ENCODE assay signal across 24 mouse cellular contexts in the genomic region with DNA sequence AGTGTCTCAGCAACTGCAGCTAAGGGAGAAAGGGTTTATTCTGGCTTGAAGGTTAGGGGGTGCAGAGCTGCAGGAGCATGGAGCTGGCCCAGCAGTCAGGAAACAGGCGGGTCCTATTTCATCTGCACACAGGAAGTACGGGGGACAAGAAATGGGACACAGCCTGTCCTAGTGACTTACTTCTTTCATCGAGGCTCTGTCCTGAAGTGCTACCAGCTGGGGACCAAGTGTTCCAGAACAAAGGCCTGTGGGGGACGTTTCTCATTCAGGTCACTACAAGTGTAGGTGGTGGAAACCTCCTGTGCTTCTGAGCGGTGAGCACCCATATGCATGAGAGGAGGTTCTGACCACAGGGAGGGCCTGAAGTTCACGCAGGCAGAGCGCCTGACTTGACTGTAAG. TPM values are rescaled to one million over a fixed set of nuclear protein-coding genes. Genes with fewer than 3 reads are reported as not detected.
A peak's percentile ranks its signal among the peaks of the same experiment; 100 is the strongest.
DNase-seq lines count a peak whose midpoint lies in the region; ATAC-seq lines count a peak whose summit lies in the region.
"Had no signal": no experiment of that assay in that cellular context is flagged by ENCODE, and none has a peak within 500 bp of the region (broad histone marks: within the 10 kb centered on the region; RNA-seq: fewer than 3 reads in every experiment).

No protein-coding gene starts in this region.

- no peak for ATAC-seq in CD4-positive, CD25-positive, alpha-beta regulatory T cell, adult 4 months
- ATAC-seq in megakaryocyte, adult 5-6 weeks (ENCODE audit: poor library complexity, severe bottlenecking) = no peak
- ATAC-seq: forebrain, embryonic 13.5 days; hindbrain, embryonic 16.5 days had no signal

- H3K4me3 ChIP-seq in megakaryocyte, embryonic 14.5 days (replicated peaks) = peak overlapping the region; percentile 57
- H3K4me3 ChIP-seq: embryonic facial prominence, embryonic 13.5 days; erythroblast, embryonic 14.5 days; forebrain, embryonic 13.5 days; hindbrain, embryonic 10.5 days; left cerebral cortex, adult 2 months; midbrain, embryonic 12.5 days; neural tube, embryonic 12.5 days; stomach, embryonic 15.5 days had no signal

- no peaks in the 10 kb centered on the region for H3K27me3 ChIP-seq in megakaryocyte, embryonic 14.5 days (replicated peaks)
- H3K27me3 ChIP-seq: embryonic facial prominence, embryonic 13.5 days; forebrain, embryonic 13.5 days; midbrain, embryonic 12.5 days; neural tube, embryonic 12.5 days; stomach, embryonic 15.5 days had no signal

- peaks cover 3% of the 10 kb centered on the region; the same call in 1 of the 2 replicates for H3K9me3 ChIP-seq in megakaryocyte, embryonic 14.5 days
- H3K9me3 ChIP-seq: embryonic facial prominence, embryonic 13.5 days; forebrain, embryonic 13.5 days; G1E; hindbrain, embryonic 10.5 days; midbrain, embryonic 12.5 days; neural tube, embryonic 12.5 days; stomach, embryonic 15.5 days had no signal

- peaks cover 91% of the 10 kb centered on the region for H3K36me3 ChIP-seq in megakaryocyte, embryonic 14.5 days (replicated peaks; ENCODE audit: low read length)

- peak; percentile 33 for DNase-seq in CD4-positive, CD25-positive, alpha-beta regulatory T cell, adult 2 months (ENCODE audit: low read depth, low spot score)
- DNase-seq in naive thymus-derived CD4-positive, alpha-beta T cell, adult 2 months (ENCODE audit: low read depth) = peak; percentile 48
- peak; percentile 51 for DNase-seq in thymus, postnatal 4 days
- DNase-seq in kidney, postnatal 25 days = no peak
- no peak for DNase-seq in ovary, postnatal 10 days (ENCODE audit: low spot score)
- DNase-seq: adrenal gland, postnatal 10 days; cerebellum, postnatal 25 days; kidney, adult 11 months; layer of hippocampus, adult 9-11 months; lung, postnatal 10 days; retina, postnatal 1 day had no signal

- H3K4me1 ChIP-seq in megakaryocyte, embryonic 14.5 days = peaks cover 98% of the 10 kb centered on the region
- H3K4me1 ChIP-seq: forebrain, embryonic 13.5 days; midbrain, embryonic 12.5 days; neural tube, embryonic 12.5 days; stomach, embryonic 15.5 days had no signal

RNA-seq across cellular contexts. Expression of gene Tmem123, which starts 14.9 kb away (rescaled TPM):
- 100 to 1,000 TPM in 1 of 2 experiments, 10 to 100 TPM in 1; 84.8 to 104 TPM for polyA plus RNA-seq in CD4-positive, CD25-positive, alpha-beta regulatory T cell, adult 4 months (2017; shearing (Covaris generic))
- 75.8 and 82.1 TPM in 2 replicates for polyA plus RNA-seq in megakaryocyte, embryonic 14.5 days (2012; ENCODE audit: insufficient read depth, low replicate concordance)
- 113 and 117 TPM in 2 replicates for total RNA-seq in megakaryocyte, adult 5-6 weeks (2015)
- total RNA-seq in megakaryocyte, adult 5-6 weeks (2017) = 114 and 121 TPM in 2 replicates

RNA-seq across cellular contexts. Expression of gene Birc2, which starts 58.1 kb away (rescaled TPM):
- polyA plus RNA-seq in CD4-positive, CD25-positive, alpha-beta regulatory T cell, adult 4 months (2017; shearing (Covaris generic)) = 100 to 1,000 TPM; 138 to 145 TPM
- polyA plus RNA-seq in megakaryocyte, embryonic 14.5 days (2012; ENCODE audit: insufficient read depth, low replicate concordance) = 3.8 TPM in 1 of 2 replicates, not detected in the other
- 28.5 and 29.5 TPM in 2 replicates for total RNA-seq in megakaryocyte, adult 5-6 weeks (2015)
- total RNA-seq in megakaryocyte, adult 5-6 weeks (2017) = 37.3 TPM in 2 replicates

Comparison
In these comparisons a context has a peak if more than half of its experiments do, and no peak if none do; other contexts are left out.
1. DNase-seq: peak in CD4-positive, CD25-positive, alpha-beta regulatory T cell, adult 2 months (single experiment), naive thymus-derived CD4-positive, alpha-beta T cell, adult 2 months (single experiment) and thymus, postnatal 4 days (single experiment); none in kidney, postnatal 25 days (0 of 2) and ovary, postnatal 10 days (single experiment).
2. RNA of gene Birc2, which starts 58.1 kb away (polyA plus RNA-seq): 138 to 145 TPM in CD4-positive, CD25-positive, alpha-beta regulatory T cell, adult 4 months; 3.8 TPM in megakaryocyte, embryonic 14.5 days; every median in the first group is over 10 times any median in the second.